Mouse (Mus musculus) Patski (cell line): ENCODE results near the gene Zfp526. TPM values are rescaled to one million over a fixed set of nuclear protein-coding genes. Genes with fewer than 3 reads are reported as not detected.

Experiments used
- ATAC-seq: fragments of 100-300 bp; one replicate; pipeline ENCODE4 v1.8.0; 2021
- CTCF ChIA-PET: fragments of 350-600 bp; sonication (Branson Sonifier 250); formaldehyde crosslinking; loops from one replicate; lab custom pipeline; 2022; ENCODE audit warnings: inconsistent platforms; lab: Charles Lee
- POLR2A ChIA-PET: fragments of 350-600 bp; sonication (Branson Sonifier 250); formaldehyde crosslinking; loops from one replicate; lab custom pipeline; 2022; ENCODE audit warnings: antibody characterized with exemption, inconsistent platforms; lab: Charles Lee
- DNase-seq: peaks from one replicate; pipeline ENCODE4 v3.0.0-alpha.2; 2011; ENCODE audit warnings: low read depth, low spot score
- H3K27me3 ChIP-seq: fragments of 371-371 bp; one replicate; pipeline ENCODE4 v1.5.1; 2021
- CTCF ChIP-seq: fragments of 100-300 bp; IDR thresholded peaks from one replicate; pipeline ENCODE4 v1.5.1; 2021
- in situ Hi-C: fragments of 300-500 bp; cut with MboI; formaldehyde crosslinking; loops from 3 replicates; pipeline ENCODE4 v1.11.1; 2018; ENCODE audit warnings: low pct_unique_long_range_greater_than_20kb, mixed read lengths
- polyA plus RNA-seq: library from polyadenylated mRNA; unstranded; gene quantifications from one replicate; pipeline ENCODE4 v1.2.3, GENCODE M21; 2021

Gene Zfp526
- polyA plus RNA-seq, 1 experiment from 2014 or later: 7.6 TPM

- CTCF ChIA-PET: interaction anchor here (1.3 to 1.8 kb wide), 3 partner anchors 10 to 58 kb away, joined by 3 to 6 read pairs (median 4); no protein-coding TSS in a partner anchor
- no peak for TF ChIP-seq CTCF
- H3K27me3 ChIP-seq: no peaks in the 10 kb centered on the region
- in situ Hi-C loops: no loop called here
- DNase-seq (no peak), ATAC-seq (no peak)
- POLR2A ChIA-PET: interaction anchor here (0.7 to 5.0 kb wide), 2 partner anchors 14 to 57 kb away, joined by 3 to 32 read pairs; partner anchors contain the start of gene Gsk3a
Observed at GRCm38 (mm10) chr7:25222275-25222967, 1.2 kb downstream of the Zfp526 start.

DNA sequence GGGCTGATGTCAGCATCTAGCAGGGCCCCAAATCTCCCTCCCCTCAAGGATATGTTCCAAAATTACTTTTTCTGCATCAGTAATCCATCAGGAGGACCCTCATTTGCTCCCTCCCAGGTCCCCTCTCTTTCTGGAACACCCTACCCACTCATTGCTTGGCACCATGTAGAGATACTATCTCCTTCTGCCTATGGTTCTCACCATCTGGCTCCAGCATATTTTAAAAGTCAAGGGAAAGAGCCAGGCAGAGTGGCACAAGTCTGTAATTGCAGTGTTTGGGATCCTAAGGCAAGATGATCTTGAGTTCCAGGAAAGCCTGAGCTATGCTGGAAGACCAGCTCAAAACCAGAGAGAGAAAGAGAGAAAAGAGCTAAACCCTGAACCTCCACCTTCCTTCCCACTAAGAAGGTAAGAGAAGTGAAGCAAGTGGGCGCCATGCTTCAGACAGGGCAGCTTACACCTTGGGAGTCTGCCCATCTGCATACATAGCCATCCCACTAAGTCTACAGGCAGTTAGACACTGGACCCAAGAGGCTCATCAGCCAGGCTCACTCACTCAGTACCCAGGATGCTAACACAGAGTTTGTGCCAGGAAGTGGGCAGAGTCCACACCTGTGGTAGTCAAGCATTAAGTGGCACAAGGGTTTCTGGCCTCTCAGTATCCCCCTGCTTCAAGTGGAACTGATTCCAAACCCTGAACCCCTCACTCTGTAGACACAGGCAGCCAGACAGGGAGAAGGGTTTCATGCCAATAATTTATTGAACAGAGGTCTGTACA, 6.5 kb downstream of the Zfp526 start:
- ChIA-PET CTCF (no interaction called here), POLR2A (interaction anchor here (0.9 kb wide), 1 partner anchor 9 kb away, joined by 3 read pairs; no protein-coding TSS in a partner anchor)
- no peak for ATAC-seq
- in situ Hi-C loops: no loop called here
- H3K27me3 ChIP-seq: no peaks in the 10 kb centered on the region
- no peak for TF ChIP-seq CTCF
- no peak for DNase-seq

DNA sequence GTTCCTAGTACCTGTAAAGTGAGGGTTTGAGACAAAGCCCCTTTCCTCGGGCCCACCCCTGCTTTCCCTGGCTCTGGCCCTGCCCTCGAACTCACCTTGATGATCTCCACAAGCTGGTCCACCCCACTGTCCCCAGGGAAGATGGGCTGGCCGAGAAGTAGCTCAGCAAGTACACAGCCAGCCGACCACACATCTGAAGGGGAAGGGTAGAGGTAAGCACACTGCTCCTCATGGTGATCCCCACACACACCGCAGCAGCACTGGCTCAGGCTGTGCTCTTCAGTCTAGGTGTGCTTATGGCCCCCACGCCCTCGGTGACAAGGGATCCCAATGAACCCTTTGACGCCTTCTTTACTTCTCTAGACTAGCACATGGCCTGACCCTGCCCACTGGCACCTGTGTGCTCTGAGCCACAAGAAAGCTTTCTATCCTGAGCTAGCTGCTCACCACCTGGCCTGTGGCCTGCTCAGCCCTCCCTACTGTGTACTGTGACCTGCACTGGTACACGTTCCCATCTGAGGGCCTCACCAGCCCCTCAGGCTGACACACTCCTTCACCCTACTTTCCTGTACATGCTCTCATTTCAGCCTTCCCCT, 9.6 kb downstream of the Zfp526 start:
- no peaks in the 10 kb centered on the region for H3K27me3 ChIP-seq
- CTCF ChIA-PET: no interaction called here
- DNase-seq (no peak), ATAC-seq (no peak)
- TF ChIP-seq CTCF: no peak
- POLR2A ChIA-PET: no interaction called here
- in situ Hi-C loops: no loop called here

DNA sequence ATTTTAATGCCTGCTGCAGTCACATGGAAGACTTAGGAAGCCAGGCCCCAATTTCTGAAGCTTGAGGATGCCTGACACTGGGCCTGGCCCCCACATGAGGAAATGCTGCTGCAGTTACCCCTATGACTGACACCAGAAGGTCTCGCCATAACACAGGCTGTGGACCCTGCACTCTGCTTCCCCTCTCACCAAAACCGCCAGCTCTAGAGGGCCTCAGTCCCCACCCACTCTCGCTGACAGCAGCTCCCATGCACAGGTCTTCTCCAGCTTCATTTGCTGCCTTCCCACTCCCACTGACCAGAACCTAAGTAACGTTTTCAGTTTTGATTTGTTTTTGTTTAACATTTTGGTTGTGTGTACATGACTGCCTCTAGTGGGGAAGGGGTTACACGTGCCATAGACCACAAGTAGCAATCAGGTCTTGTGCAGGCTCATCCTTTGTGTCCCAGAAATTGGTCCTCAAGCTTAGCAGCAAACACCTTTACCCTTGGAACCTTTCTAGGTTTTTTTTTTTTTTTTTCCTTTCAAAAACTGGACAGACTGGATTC, 10.9 kb downstream of the Zfp526 start:
- DNase-seq (no peak), ATAC-seq (no peak)
- CTCF ChIA-PET: interaction anchor here (0.6 to 1.7 kb wide), 4 partner anchors 11 to 176 kb away, joined by 3 to 6 read pairs (median 4); partner anchors contain the start of genes Megf8 and Zfp526
- POLR2A ChIA-PET: interaction anchor here (0.6 to 1.2 kb wide), 3 partner anchors 16 to 54 kb away, joined by 3 to 4 read pairs (median 3); no protein-coding TSS in a partner anchor
- no peak for TF ChIP-seq CTCF
- no peaks in the 10 kb centered on the region for H3K27me3 ChIP-seq
- in situ Hi-C loops: no loop called here

DNA sequence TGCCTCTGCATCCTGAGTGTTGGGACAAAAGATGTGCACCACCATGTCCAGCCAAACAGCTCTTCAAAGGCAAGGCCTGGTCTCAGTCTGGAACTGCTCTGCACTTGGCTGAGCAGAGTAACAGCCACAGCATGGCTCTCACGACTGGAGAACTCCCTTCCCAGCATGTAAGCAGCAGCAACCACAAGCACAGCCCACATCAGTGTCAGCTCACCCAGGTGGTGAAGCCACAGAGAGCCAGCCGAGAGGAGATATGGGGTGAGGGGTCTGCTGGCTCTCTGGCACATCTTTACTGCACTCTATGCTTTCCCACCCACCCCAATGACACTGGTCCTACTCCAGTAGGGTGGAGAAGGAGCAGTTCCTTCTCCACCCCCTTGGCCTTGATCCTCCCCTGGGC, 11.8 kb downstream of the Zfp526 start:
- DNase-seq: no peak
- POLR2A ChIA-PET: interaction anchor here (6.3 kb wide), 1 partner anchor 13 kb away, joined by 32 read pairs; the partner anchor contains the start of genes Dedd2 and Zfp526
- no peaks in the 10 kb centered on the region for H3K27me3 ChIP-seq
- CTCF ChIA-PET: interaction anchor here (1.2 to 1.7 kb wide), 3 partner anchors 12 to 83 kb away, joined by 4 to 6 read pairs (median 5); partner anchors contain the start of genes Megf8 and Zfp526
- no peak for TF ChIP-seq CTCF
- ATAC-seq: no peak
- in situ Hi-C loops: no loop called here

- no peaks in the 10 kb centered on the region for H3K27me3 ChIP-seq
- TF ChIP-seq CTCF: no peak
- CTCF ChIA-PET: interaction anchor here (1.0 to 1.6 kb wide), 4 partner anchors 9 to 81 kb away, joined by 3 to 4 read pairs (median 3); partner anchors contain the start of gene Megf8
- DNase-seq (no peak), ATAC-seq (no peak)
- in situ Hi-C loops: no loop called here
- POLR2A ChIA-PET: interaction anchor here (0.8 to 6.3 kb wide), 5 partner anchors 9 to 162 kb away, joined by 3 to 32 read pairs (median 3); partner anchors contain the start of genes Dedd2 and Zfp526
Observed at GRCm38 (mm10) chr7:25235526-25235925, 14.3 kb downstream of the Zfp526 start.

DNA sequence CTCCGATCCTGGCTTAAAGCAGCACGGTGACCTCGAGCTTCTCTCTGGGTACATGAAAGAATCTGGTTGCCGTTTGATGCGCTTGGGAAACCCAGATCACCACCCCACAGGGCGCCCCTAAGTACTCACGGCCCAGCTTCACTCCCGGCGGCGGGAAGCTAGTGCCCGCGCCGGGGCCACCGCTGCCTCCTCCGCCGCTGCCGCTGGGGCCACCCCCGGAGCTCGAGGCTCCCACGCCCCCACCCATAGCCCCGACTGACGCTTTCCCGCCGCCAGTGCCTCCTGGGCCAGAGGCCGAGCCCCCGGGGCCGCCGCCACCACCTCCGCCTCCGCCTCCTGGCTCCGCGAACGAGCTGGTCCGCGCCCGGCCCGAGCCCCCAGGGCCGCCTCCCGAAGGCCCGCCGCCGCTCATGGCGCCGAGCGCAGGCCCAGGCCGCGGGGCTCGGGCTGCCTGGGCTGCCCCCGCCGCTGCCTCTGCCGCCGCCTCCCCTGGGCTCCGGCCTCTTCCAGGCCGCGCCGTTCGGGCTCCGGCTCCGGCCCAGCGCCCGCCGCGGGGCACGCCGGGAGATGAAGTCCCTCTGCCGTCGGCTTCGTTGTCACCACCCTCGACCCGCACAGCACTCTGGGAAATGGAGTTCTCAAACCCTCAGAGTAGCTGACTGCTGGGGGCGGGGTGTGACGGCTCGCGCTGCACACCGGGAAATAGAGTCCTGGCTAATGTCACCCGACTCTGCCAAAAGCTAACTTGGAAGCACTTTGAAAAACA, 16.2 kb downstream of the Zfp526 start, which contains the start of gene Gsk3a:
Gsk3a (minus strand) TSS at position 603 of the 766 bp plus-strand sequence.
- no peaks in the 10 kb centered on the region for H3K27me3 ChIP-seq
- no peak for TF ChIP-seq CTCF
- ATAC-seq (peak; percentile 64), DNase-seq (peak; percentile 88)
- in situ Hi-C loops: no loop called here
- CTCF ChIA-PET: interaction anchor here (1.0 to 2.2 kb wide), 5 partner anchors 16 to 96 kb away, joined by 3 to 11 read pairs (median 4); partner anchors contain the start of genes Megf8, Pafah1b3 and Zfp526
- POLR2A ChIA-PET: interaction anchor here (0.8 to 6.3 kb wide), 6 partner anchors 10 to 159 kb away, joined by 3 to 32 read pairs (median 3); partner anchors contain the start of genes Dedd2 and Zfp526

GRCm38 (mm10) chr7:25238015-25238706, 16.9 kb downstream of the Zfp526 start:
- peak; percentile 79 for ATAC-seq
- CTCF ChIA-PET: interaction anchor here (1.0 to 2.2 kb wide), 7 partner anchors 31 to 165 kb away, joined by 3 to 11 read pairs (median 4); partner anchors contain the start of genes Megf8 and Pafah1b3
- H3K27me3 ChIP-seq: no peaks in the 10 kb centered on the region
- in situ Hi-C loops: no loop called here
- DNase-seq: peak; percentile 90
- POLR2A ChIA-PET: interaction anchor here (0.5 to 6.3 kb wide), 6 partner anchors 12 to 801 kb away, joined by 3 to 32 read pairs (median 4); partner anchors contain the start of genes Dedd2 and Zfp526
- TF ChIP-seq CTCF: no peak
